Mouse (Mus musculus): ENCODE measurements around the gene Cdc42bpa.

DNA sequence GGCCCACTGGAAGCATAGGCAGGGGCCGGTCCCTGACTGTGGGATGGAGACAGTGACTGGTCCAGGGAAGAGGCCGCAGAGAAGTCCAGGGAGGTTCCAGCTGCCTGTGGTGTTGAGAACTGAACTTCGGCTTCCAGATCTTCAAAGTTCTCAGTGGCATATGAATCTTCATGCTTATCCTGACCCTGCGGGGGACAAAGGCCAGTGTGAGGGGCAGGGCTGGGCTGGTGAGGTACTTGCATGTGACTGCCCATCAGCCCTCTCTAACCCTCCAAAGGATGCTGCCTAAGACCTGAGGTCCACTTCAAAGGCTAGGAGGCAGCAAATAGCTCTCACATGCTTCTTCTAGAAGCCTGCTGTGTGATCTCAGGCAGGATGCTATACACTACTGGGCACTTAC is 218.8 kb downstream of the Cdc42bpa start:
- no peak for TF ChIP-seq EP300 (IDR thresholded peaks at IDR 0.05; ENCODE audit: low read depth)
- TF ChIP-seq CTCF (IDR thresholded peaks at IDR 0.05; ENCODE audit: low read depth), result no peak
